Mouse (Mus musculus) heart, postnatal 10 days (tissue): ENCODE measurements around the gene Olfr1352. TPM values are rescaled to one million over a fixed set of nuclear protein-coding genes. Genes with fewer than 3 reads are reported as not detected.
"Not testable (repeated sequence)": the region's sequence is repeated elsewhere in the genome, so short reads cannot be mapped to it uniquely, and the experiment has no call there.

Source experiments
- DNase-seq, 2 experiments: peaks; one replicate each; pipeline ENCODE4 v3.0.0; 2021
- intact Hi-C: fragments of 180-260 bp; cut with DNase I; formaldehyde crosslinking; loops from one replicate; pipeline ENCODE4 v1.15.1; 2025
- total RNA-seq, 2 experiments: library from RNA; stranded (reverse); gene quantifications; 2 replicates each; pipeline ENCODE4 v1.2.3; 2021

Olfr1352 gene
- not detected for total RNA-seq

DNA sequence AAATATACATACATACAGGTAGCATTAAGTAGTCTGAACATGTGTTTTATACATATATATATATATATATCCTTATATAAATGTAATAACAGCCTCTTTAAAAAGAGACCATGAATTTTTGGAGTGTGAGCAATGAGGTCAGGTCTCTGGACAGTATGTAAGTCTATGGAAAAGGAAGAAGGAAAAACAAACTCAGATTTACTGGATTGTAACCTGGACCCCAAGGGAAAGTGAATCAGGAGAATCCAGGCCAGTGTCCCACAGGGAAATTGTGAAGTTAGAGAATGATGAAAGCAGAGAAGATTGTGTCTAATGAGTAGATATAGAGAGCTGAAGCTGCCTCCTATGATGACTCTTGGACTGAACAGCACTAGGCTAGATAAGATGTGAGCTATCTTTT lies at the start of gene Olfr1352:
Gene Olfr1352, plus strand, starts transcription at position 301 of the 400 bp plus-strand sequence.
- intact Hi-C loops = no loop called here
- DNase-seq = no peak

DNA sequence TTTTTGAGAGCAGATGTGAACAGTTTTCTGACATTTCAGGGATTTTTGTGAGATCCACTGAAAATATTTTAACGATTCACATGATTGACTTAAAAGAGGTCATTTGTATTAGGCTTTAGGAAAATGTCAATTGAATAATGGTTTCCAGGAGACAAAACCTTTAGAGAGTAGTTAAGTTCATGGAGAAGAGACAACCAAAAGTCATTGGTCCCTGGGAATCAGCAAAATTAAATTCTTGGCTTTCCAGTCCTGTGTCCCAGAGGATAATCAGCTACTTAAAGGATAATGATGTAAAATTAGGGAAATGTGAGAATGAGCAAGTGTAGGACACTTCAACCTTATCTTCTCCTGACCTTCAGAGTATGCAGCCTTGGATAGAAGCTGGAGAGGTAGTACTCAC lies 30.5 kb upstream of the Olfr1352 start, which contains the start of gene Olfr8:
Gene Olfr8, plus strand, starts transcription at position 301 of the 400 bp plus-strand sequence.
- DNase-seq, intact Hi-C loops: not testable (repeated sequence)

DNA sequence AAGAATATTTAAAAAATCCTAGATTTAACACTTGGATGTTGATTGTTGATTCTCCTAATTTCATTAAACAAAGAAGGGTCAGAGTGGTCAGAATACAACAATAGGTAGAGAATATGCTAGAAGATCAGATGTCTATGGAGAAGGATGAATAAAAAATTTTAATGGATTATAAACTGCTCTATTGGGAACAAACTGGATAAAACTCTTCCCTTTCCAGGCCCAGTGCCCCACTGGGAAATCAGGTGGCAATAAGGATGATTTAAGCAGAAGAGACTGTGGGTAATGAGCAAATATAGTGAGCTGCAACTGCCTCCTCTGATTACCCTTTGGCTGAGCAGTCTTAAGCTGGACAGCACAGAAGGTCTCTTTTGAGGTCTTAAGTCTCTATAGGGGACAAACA lies 17.8 kb upstream of the Olfr1352 start, which contains the start of gene Olfr1353:
Gene Olfr1353, plus strand, starts transcription at position 301 of the 400 bp plus-strand sequence.
- DNase-seq, intact Hi-C loops: not testable (repeated sequence)

DNA sequence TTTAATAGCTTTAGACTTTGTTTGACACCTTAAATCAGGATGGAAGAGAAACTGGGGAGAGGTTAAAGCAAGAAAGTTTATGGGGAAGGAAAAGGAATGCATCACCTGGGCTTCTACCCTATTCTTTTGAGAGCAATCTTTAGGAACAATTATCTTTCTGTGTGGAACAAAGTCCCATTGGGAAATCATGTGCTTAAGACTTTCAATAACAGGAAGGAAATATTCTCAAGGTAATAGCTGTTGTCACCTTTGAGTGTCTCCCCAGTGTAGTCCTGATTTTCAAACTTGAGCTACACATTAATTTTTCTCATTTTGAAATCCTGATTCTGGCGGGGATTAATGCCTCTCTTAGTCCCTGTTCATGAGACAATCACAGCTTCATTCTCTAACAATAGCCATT lies 31.3 kb downstream of the Olfr1352 start, which contains the start of gene Olfr1351:
Gene Olfr1351, plus strand, starts transcription at position 301 of the 400 bp plus-strand sequence.
- DNase-seq = no peak
- intact Hi-C loops = no loop called here

DNA sequence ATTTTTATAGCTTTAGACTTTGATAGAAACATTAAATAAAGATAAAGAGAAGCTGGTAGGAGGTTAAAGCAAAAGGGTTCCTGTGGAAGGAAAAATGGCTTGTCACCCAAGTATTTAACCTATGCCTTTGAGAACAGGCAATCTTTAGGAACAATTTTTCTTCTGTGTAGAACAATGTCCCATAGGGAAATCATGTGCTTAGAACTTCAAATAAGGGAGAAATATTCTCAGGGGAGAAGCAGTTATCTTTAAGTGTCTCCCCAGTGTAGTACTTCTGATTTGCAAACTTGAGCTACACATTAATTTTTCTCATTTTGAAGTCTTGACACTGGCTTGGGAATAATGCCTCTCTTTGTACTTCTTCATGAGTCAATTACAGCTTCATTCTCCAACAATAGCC lies 47.6 kb downstream of the Olfr1352 start, which contains the start of gene Olfr57:
Gene Olfr57, plus strand, starts transcription at position 301 of the 400 bp plus-strand sequence.
- intact Hi-C loops = no loop called here
- no peak for DNase-seq

Other genes starting within 250 kb of the Olfr1352 start
- not detected for gene Ccdc105, start 228.0 kb upstream of the Olfr1352 start, total RNA-seq
- under 1 TPM in 1 of 2 experiments, not detected in 1; 0.34 TPM for gene Slc1a6, start 200.6 kb upstream of the Olfr1352 start, total RNA-seq
- gene Olfr1356, start 128.9 kb upstream of the Olfr1352 start, total RNA-seq = not detected
- not detected for gene Olfr1355, start 105.5 kb upstream of the Olfr1352 start, total RNA-seq
- not detected for gene Olfr1354, start 67.9 kb upstream of the Olfr1352 start, total RNA-seq
- gene Olfr8, start 30.4 kb upstream of the Olfr1352 start, total RNA-seq = not detected
- gene Olfr1353, start 17.7 kb upstream of the Olfr1352 start, total RNA-seq = not detected
- gene Olfr1351, start 31.4 kb downstream of the Olfr1352 start, total RNA-seq = not detected
- gene Olfr57, start 47.7 kb downstream of the Olfr1352 start, total RNA-seq = not detected
- 10 to 100 TPM; 15.3 to 18.8 TPM for gene 2610008E11Rik, start 116.5 kb downstream of the Olfr1352 start, total RNA-seq
- not detected for gene Vmn2r80, start 167.7 kb downstream of the Olfr1352 start, total RNA-seq